Mouse (Mus musculus): ENCODE data around the gene Ifna13. TPM values are rescaled to one million over a fixed set of nuclear protein-coding genes. Genes with fewer than 3 reads are reported as not detected.
A peak's percentile ranks its signal among the peaks of the same experiment; 100 is the strongest.

Gene Ifna13
- polyA plus RNA-seq, 1 experiment: not detected

DNA sequence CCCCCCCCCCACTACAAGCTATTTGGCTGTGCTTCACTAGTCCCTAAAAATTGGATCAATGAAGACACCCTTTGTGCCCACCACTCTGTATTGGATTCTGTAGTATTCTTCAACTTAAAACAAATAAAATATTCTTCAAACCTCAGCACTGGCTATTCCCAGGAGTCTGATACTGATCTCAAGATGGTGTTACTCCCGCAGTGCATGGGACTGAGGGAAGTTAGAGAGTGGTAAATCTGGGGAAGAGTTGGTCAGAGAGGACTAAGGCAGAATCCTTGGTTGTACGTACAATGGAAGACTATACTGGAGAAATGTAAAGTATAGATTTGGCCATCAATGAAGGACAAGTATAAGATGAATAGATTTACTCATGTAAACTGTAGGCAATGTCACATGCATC lies 1.7 kb downstream of the Ifna13 start:
- no peak overlapping the region for H3K4me3 ChIP-seq (ENCODE audit: insufficient read depth, low read length)
- no peak overlapping the region for H3K27ac ChIP-seq (ENCODE audit: insufficient read depth, low read length)
- TF ChIP-seq CTCF (IDR thresholded peaks at IDR 0.05; ENCODE audit: borderline replicate concordance, insufficient read depth, low read length): no peak
- no peak for TF ChIP-seq POLR2A (IDR thresholded peaks at IDR 0.05; ENCODE audit: low read depth, low read length)
- H3K4me1 ChIP-seq (ENCODE audit: control insufficient read depth, insufficient read depth, low read length): no peaks in the 10 kb centered on the region

DNA sequence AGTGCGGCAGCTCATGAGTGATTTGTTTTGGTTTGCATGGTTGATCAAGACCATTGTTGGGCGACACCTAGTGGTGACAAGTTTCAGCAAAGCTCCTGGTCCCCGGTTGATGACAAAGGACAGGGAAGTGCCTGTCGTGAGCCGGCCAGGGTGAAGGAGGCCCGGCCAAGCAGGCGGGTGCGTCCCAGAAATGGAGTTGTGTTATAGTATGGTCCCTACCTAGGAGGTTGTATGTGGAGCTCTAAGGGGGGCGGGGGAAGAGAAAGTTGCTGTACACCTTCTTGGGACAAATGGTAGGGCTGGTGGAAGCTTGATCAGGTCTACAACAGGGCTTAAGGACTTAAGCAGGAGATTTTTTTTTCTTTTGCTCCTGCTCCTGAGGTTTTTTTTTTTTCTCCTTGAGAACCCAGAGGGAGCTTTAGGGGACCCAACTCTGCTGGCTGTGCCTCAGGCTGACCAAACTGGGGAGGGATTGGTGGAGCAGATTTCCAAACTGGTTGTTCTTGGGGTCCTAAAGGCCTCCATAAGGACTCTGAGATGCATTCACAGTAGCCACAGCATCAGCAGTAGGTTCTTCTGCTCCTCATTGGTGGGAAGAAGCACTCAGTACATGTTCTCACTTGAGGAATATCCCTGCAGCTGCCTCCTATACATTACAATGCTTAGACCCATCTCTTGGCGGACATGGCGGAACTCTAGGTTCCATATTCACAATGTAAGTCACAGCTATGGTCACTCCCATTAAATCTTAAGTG lies 3.0 kb downstream of the Ifna13 start:
- Histone ChIP-seq H3K4me3 (ENCODE audit: insufficient read depth, low read length) (peak overlapping the region; percentile 23), H3K4me1 (ENCODE audit: control insufficient read depth, insufficient read depth, low read length) (no peaks in the 10 kb centered on the region), H3K27ac (ENCODE audit: insufficient read depth, low read length) (no peak overlapping the region)
- TF ChIP-seq POLR2A (IDR thresholded peaks at IDR 0.05; ENCODE audit: low read depth, low read length): no peak
- TF ChIP-seq CTCF (IDR thresholded peaks at IDR 0.05; ENCODE audit: borderline replicate concordance, insufficient read depth, low read length): peak; percentile 25; the same call in 1 of the 2 replicates

- Histone ChIP-seq H3K4me3 (ENCODE audit: insufficient read depth, low read length) (peak overlapping the region; percentile 23), H3K27ac (ENCODE audit: insufficient read depth, low read length) (no peak overlapping the region), H3K4me1 (ENCODE audit: control insufficient read depth, insufficient read depth, low read length) (no peaks in the 10 kb centered on the region)
- no peak for TF ChIP-seq POLR2A (IDR thresholded peaks at IDR 0.05; ENCODE audit: low read depth, low read length)
- no peak for TF ChIP-seq CTCF (IDR thresholded peaks at IDR 0.05; ENCODE audit: borderline replicate concordance, insufficient read depth, low read length)
These were observed 3.6 kb downstream of the Ifna13 start for GRCm38 (mm10) chr4:88640704-88641076.

DNA sequence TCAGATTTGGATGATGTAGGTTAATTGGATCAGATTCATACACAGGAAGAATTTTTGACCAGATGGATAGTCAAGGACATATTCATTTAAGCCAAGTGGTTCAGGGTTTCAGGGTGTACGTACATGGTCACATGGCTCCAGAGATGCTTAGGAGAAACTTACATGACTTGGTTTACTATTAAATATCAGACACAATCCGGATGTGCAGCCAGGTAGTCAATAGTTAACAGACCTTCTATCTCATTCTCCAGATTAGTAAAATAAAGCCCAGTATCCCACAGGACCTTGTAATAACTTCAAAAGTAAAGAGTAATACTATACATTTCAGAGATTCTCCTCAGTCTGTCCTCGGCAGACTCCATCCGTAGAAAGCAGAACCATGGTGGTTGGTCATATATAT lies 9.9 kb downstream of the Ifna13 start, which contains the start of gene C87499:
Gene C87499 (minus strand): TSS at position 101 of the 400 bp plus-strand sequence.
- H3K27ac ChIP-seq (ENCODE audit: insufficient read depth, low read length): no peak within 1 kb of the TSS
- TF ChIP-seq POLR2A (IDR thresholded peaks at IDR 0.05; ENCODE audit: low read depth, low read length): no peak
- no peak for TF ChIP-seq CTCF (IDR thresholded peaks at IDR 0.05; ENCODE audit: borderline replicate concordance, insufficient read depth, low read length)
- no peaks in the 10 kb centered on the region for H3K4me1 ChIP-seq (ENCODE audit: control insufficient read depth, insufficient read depth, low read length)
- H3K4me3 ChIP-seq (ENCODE audit: insufficient read depth, low read length): no peak within 1 kb of the TSS

- Histone ChIP-seq H3K4me3 (ENCODE audit: insufficient read depth, low read length) (no peak within 1 kb of the TSS), H3K4me1 (ENCODE audit: control insufficient read depth, insufficient read depth, low read length) (no peaks in the 10 kb centered on the region), H3K27ac (ENCODE audit: insufficient read depth, low read length) (no peak within 1 kb of the TSS)
- no peak for TF ChIP-seq CTCF (IDR thresholded peaks at IDR 0.05; ENCODE audit: borderline replicate concordance, insufficient read depth, low read length)
- TF ChIP-seq POLR2A (IDR thresholded peaks at IDR 0.05; ENCODE audit: low read depth, low read length): no peak
These were observed 41.0 kb downstream of the Ifna13 start, which contains the start of gene Ifna12 for GRCm38 (mm10) chr4:88603276-88603675. Gene Ifna12, minus strand, starts transcription at chr4:88603376.

Other genes starting within 250 kb of the Ifna13 start
- 26.8 and 38.7 TPM in 2 replicates for gene Hacd4, start 205.5 kb downstream of the Ifna13 start, polyA plus RNA-seq (2011; ENCODE audit: insufficient read length, low read depth, missing spikeins)
- gene Ifnb1, start 121.7 kb downstream of the Ifna13 start, polyA plus RNA-seq (2011; ENCODE audit: insufficient read length, low read depth, missing spikeins): not detected in 2 replicates
- gene Ifna15, start 86.2 kb downstream of the Ifna13 start, polyA plus RNA-seq (2011; ENCODE audit: insufficient read length, low read depth, missing spikeins): not detected in 2 replicates
- not detected in 2 replicates for gene Ifna14, start 72.7 kb downstream of the Ifna13 start, polyA plus RNA-seq (2011; ENCODE audit: insufficient read length, low read depth, missing spikeins)
- not detected in 2 replicates for gene Ifna9, start 52.1 kb downstream of the Ifna13 start, polyA plus RNA-seq (2011; ENCODE audit: insufficient read length, low read depth, missing spikeins)
- not detected in 2 replicates for gene Ifna12, start 41.1 kb downstream of the Ifna13 start, polyA plus RNA-seq (2011; ENCODE audit: insufficient read length, low read depth, missing spikeins)
- not detected in 2 replicates for gene C87499, start 10.0 kb downstream of the Ifna13 start, polyA plus RNA-seq (2011; ENCODE audit: insufficient read length, low read depth, missing spikeins)
- gene Ifna16, start 32.5 kb upstream of the Ifna13 start, polyA plus RNA-seq (2011; ENCODE audit: insufficient read length, low read depth, missing spikeins): not detected in 2 replicates
- not detected in 2 replicates for gene Ifna2, start 39.5 kb upstream of the Ifna13 start, polyA plus RNA-seq (2011; ENCODE audit: insufficient read length, low read depth, missing spikeins)
- not detected in 2 replicates for gene Ifnab, start 46.9 kb upstream of the Ifna13 start, polyA plus RNA-seq (2011; ENCODE audit: insufficient read length, low read depth, missing spikeins)
- not detected in 2 replicates for gene Gm26566, start 77.3 kb upstream of the Ifna13 start, polyA plus RNA-seq (2011; ENCODE audit: insufficient read length, low read depth, missing spikeins)
- gene Klhl9, start 78.0 kb upstream of the Ifna13 start, polyA plus RNA-seq (2011; ENCODE audit: insufficient read length, low read depth, missing spikeins): 103 and 123 TPM in 2 replicates
- gene Gm13271, start 110.4 kb upstream of the Ifna13 start, polyA plus RNA-seq (2011; ENCODE audit: insufficient read length, low read depth, missing spikeins): not detected in 2 replicates
- not detected in 2 replicates for gene Gm13283, start 115.7 kb upstream of the Ifna13 start, polyA plus RNA-seq (2011; ENCODE audit: insufficient read length, low read depth, missing spikeins)
- gene Gm13290, start 129.4 kb upstream of the Ifna13 start, polyA plus RNA-seq (2011; ENCODE audit: insufficient read length, low read depth, missing spikeins): 0.70 TPM in 1 of 2 replicates, not detected in the other
- not detected in 2 replicates for gene Gm13289, start 132.5 kb upstream of the Ifna13 start, polyA plus RNA-seq (2011; ENCODE audit: insufficient read length, low read depth, missing spikeins)
- not detected in 2 replicates for gene Gm13272, start 135.4 kb upstream of the Ifna13 start, polyA plus RNA-seq (2011; ENCODE audit: insufficient read length, low read depth, missing spikeins)
- 0.37 and 0.44 TPM in 2 replicates for gene Ifnz, start 137.7 kb upstream of the Ifna13 start, polyA plus RNA-seq (2011; ENCODE audit: insufficient read length, low read depth, missing spikeins)
- gene Gm13276, start 141.2 kb upstream of the Ifna13 start, polyA plus RNA-seq (2011; ENCODE audit: insufficient read length, low read depth, missing spikeins): not detected in 2 replicates
- not detected in 2 replicates for gene Gm13277, start 144.2 kb upstream of the Ifna13 start, polyA plus RNA-seq (2011; ENCODE audit: insufficient read length, low read depth, missing spikeins)
- not detected in 2 replicates for gene Gm13278, start 147.1 kb upstream of the Ifna13 start, polyA plus RNA-seq (2011; ENCODE audit: insufficient read length, low read depth, missing spikeins)
- gene Gm13275, start 150.0 kb upstream of the Ifna13 start, polyA plus RNA-seq (2011; ENCODE audit: insufficient read length, low read depth, missing spikeins): not detected in 2 replicates
- not detected in 2 replicates for gene Gm13279, start 152.9 kb upstream of the Ifna13 start, polyA plus RNA-seq (2011; ENCODE audit: insufficient read length, low read depth, missing spikeins)
- 0.44 and 2.3 TPM in 2 replicates for gene Gm13285, start 155.2 kb upstream of the Ifna13 start, polyA plus RNA-seq (2011; ENCODE audit: insufficient read length, low read depth, missing spikeins)
- 1.1 TPM in 1 of 2 replicates, not detected in the other for gene Gm13287, start 158.8 kb upstream of the Ifna13 start, polyA plus RNA-seq (2011; ENCODE audit: insufficient read length, low read depth, missing spikeins)
- gene Gm13288, start 161.1 kb upstream of the Ifna13 start, polyA plus RNA-seq (2011; ENCODE audit: insufficient read length, low read depth, missing spikeins): 0.23 TPM in 1 of 2 replicates, not detected in the other
- not detected in 2 replicates for gene Ifna7, start 171.8 kb upstream of the Ifna13 start, polyA plus RNA-seq (2011; ENCODE audit: insufficient read length, low read depth, missing spikeins)
- gene Ifna11, start 175.5 kb upstream of the Ifna13 start, polyA plus RNA-seq (2011; ENCODE audit: insufficient read length, low read depth, missing spikeins): not detected in 2 replicates
- gene Ifna6, start 183.0 kb upstream of the Ifna13 start, polyA plus RNA-seq (2011; ENCODE audit: insufficient read length, low read depth, missing spikeins): not detected in 2 replicates
- gene Ifna5, start 191.1 kb upstream of the Ifna13 start, polyA plus RNA-seq (2011; ENCODE audit: insufficient read length, low read depth, missing spikeins): not detected in 2 replicates
- not detected in 2 replicates for gene Ifna4, start 197.4 kb upstream of the Ifna13 start, polyA plus RNA-seq (2011; ENCODE audit: insufficient read length, low read depth, missing spikeins)
- not detected in 2 replicates for gene Ifna1, start 205.6 kb upstream of the Ifna13 start, polyA plus RNA-seq (2011; ENCODE audit: insufficient read length, low read depth, missing spikeins)
- gene Ifne, start 235.7 kb upstream of the Ifna13 start, polyA plus RNA-seq (2011; ENCODE audit: insufficient read length, low read depth, missing spikeins): not detected in 2 replicates